Mouse (Mus musculus): ENCODE data around the gene Maob. TPM values are rescaled to one million over a fixed set of nuclear protein-coding genes. Genes with fewer than 3 reads are reported as not detected.

The Maob gene
- polyA plus RNA-seq, 1 experiment: 1.7 TPM

DNA sequence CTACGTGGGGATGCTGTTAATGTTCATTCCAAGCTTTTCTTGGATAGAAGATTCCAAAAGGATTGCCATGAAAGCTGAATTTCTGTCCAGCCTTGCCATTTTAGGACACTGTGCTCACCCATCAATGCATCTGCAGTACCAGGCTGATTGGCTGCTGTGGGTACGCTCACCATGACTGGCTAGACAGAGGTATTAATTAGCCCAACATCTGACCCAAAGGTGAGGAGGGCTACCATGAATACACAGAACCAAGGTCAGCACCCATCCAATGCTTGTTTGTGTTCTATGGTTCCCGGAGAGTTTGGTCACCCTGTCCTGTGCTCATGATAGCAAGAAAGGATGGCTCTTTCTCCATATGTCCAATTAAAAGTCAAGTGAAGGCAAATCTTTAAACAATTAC is 1.2 kb downstream of the Maob start:
- no peak for DNase-seq
- Histone ChIP-seq H3K27ac (ENCODE audit: control insufficient read depth, insufficient read depth, low read length) (no peak overlapping the region), H3K36me3 (ENCODE audit: control insufficient read depth, insufficient read depth, low read length) (no peaks in the 10 kb centered on the region), H3K27me3 (ENCODE audit: control insufficient read depth, insufficient read depth, low read length) (no peaks in the 10 kb centered on the region), H3K4me1 (replicated peaks; ENCODE audit: control insufficient read depth, insufficient read depth, low read length) (no peaks in the 10 kb centered on the region), H3K4me3 (ENCODE audit: control insufficient read depth, insufficient read depth, low read length) (no peak overlapping the region)
- WGBS: 90% methylated on average over 3 of the region's 3 CpGs
- no peak for TF ChIP-seq POLR2A (IDR thresholded peaks at IDR 0.05; ENCODE audit: control insufficient read depth, extremely low read depth, insufficient read depth, low read length, poor library complexity)
- TF ChIP-seq CTCF (IDR thresholded peaks at IDR 0.05; ENCODE audit: borderline replicate concordance, control insufficient read depth, extremely low read depth, insufficient read depth, low read length, poor library complexity): no peak

- H3K4me1 ChIP-seq (replicated peaks; ENCODE audit: control insufficient read depth, insufficient read depth, low read length): no peaks in the 10 kb centered on the region
These were observed 5.1 kb downstream of the Maob start for GRCm38 (mm10) chrX:16812080-16812479.

GRCm38 (mm10) chrX:16767453-16767852 is 49.7 kb downstream of the Maob start:
- H3K4me1 ChIP-seq (replicated peaks; ENCODE audit: control insufficient read depth, insufficient read depth, low read length): no peaks in the 10 kb centered on the region
- 100% methylated on average over 1 of the region's 1 CpGs for WGBS
- no peak for TF ChIP-seq CTCF (IDR thresholded peaks at IDR 0.05; ENCODE audit: borderline replicate concordance, control insufficient read depth, extremely low read depth, insufficient read depth, low read length, poor library complexity)
- no peak for TF ChIP-seq POLR2A (IDR thresholded peaks at IDR 0.05; ENCODE audit: control insufficient read depth, extremely low read depth, insufficient read depth, low read length, poor library complexity)
- H3K36me3 ChIP-seq (ENCODE audit: control insufficient read depth, insufficient read depth, low read length): no peaks in the 10 kb centered on the region
- no peaks in the 10 kb centered on the region for H3K27me3 ChIP-seq (ENCODE audit: control insufficient read depth, insufficient read depth, low read length)
- H3K4me3 ChIP-seq (ENCODE audit: control insufficient read depth, insufficient read depth, low read length): no peak overlapping the region
- DNase-seq: no peak
- no peak overlapping the region for H3K27ac ChIP-seq (ENCODE audit: control insufficient read depth, insufficient read depth, low read length)

More at GRCm38 (mm10) chrX:16812080-16812479, 5.1 kb downstream of the Maob start:
- Histone ChIP-seq H3K27me3 (ENCODE audit: control insufficient read depth, insufficient read depth, low read length) (no peaks in the 10 kb centered on the region), H3K27ac (ENCODE audit: control insufficient read depth, insufficient read depth, low read length) (no peak overlapping the region), H3K36me3 (ENCODE audit: control insufficient read depth, insufficient read depth, low read length) (no peaks in the 10 kb centered on the region), H3K4me3 (ENCODE audit: control insufficient read depth, insufficient read depth, low read length) (no peak overlapping the region)
- WGBS: 94% methylated on average over 3 of the region's 3 CpGs
- no peak for TF ChIP-seq CTCF (IDR thresholded peaks at IDR 0.05; ENCODE audit: borderline replicate concordance, control insufficient read depth, extremely low read depth, insufficient read depth, low read length, poor library complexity)
- TF ChIP-seq POLR2A (IDR thresholded peaks at IDR 0.05; ENCODE audit: control insufficient read depth, extremely low read depth, insufficient read depth, low read length, poor library complexity): no peak
- DNase-seq: no peak

- Histone ChIP-seq H3K4me1 (replicated peaks; ENCODE audit: control insufficient read depth, insufficient read depth, low read length) (no peaks in the 10 kb centered on the region), H3K27me3 (ENCODE audit: control insufficient read depth, insufficient read depth, low read length) (no peaks in the 10 kb centered on the region), H3K27ac (ENCODE audit: control insufficient read depth, insufficient read depth, low read length) (no peak overlapping the region), H3K4me3 (ENCODE audit: control insufficient read depth, insufficient read depth, low read length) (no peak overlapping the region), H3K36me3 (ENCODE audit: control insufficient read depth, insufficient read depth, low read length) (no peaks in the 10 kb centered on the region)
- 73% methylated on average over 4 of the region's 4 CpGs for WGBS
- TF ChIP-seq CTCF (IDR thresholded peaks at IDR 0.05; ENCODE audit: borderline replicate concordance, control insufficient read depth, extremely low read depth, insufficient read depth, low read length, poor library complexity) (no peak), POLR2A (IDR thresholded peaks at IDR 0.05; ENCODE audit: control insufficient read depth, extremely low read depth, insufficient read depth, low read length, poor library complexity) (no peak)
- DNase-seq: no peak
These were observed 51.0 kb downstream of the Maob start for GRCm38 (mm10) chrX:16766156-16766555.

DNA sequence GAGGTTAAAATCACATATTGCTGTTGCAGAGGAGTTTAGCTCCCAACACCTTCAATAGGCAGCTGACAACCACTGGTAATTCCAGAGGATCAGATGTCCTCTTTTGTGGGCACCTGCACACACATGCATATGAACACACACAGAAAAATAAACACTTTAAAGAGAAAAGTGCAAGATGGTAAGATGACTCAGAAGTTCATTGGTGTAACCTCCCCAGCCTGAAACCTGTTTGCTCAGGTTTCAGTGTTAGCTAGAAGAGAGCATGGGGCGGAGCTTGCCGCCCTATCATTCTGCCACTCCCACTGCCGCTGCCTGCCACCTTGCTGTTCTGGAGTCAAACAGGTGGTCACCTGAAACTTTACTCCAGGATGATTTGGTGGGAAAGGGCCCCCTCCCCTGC is 55.7 kb downstream of the Maob start:
- no peaks in the 10 kb centered on the region for H3K27me3 ChIP-seq (ENCODE audit: control insufficient read depth, insufficient read depth, low read length)
- no peak for TF ChIP-seq CTCF (IDR thresholded peaks at IDR 0.05; ENCODE audit: borderline replicate concordance, control insufficient read depth, extremely low read depth, insufficient read depth, low read length, poor library complexity)
- no peak for TF ChIP-seq POLR2A (IDR thresholded peaks at IDR 0.05; ENCODE audit: control insufficient read depth, extremely low read depth, insufficient read depth, low read length, poor library complexity)
- WGBS: 49% methylated on average over 3 of the region's 3 CpGs
- no peaks in the 10 kb centered on the region for H3K4me1 ChIP-seq (replicated peaks; ENCODE audit: control insufficient read depth, insufficient read depth, low read length)
- H3K36me3 ChIP-seq (ENCODE audit: control insufficient read depth, insufficient read depth, low read length): no peaks in the 10 kb centered on the region
- no peak overlapping the region for H3K4me3 ChIP-seq (ENCODE audit: control insufficient read depth, insufficient read depth, low read length)
- no peak overlapping the region for H3K27ac ChIP-seq (ENCODE audit: control insufficient read depth, insufficient read depth, low read length)
- DNase-seq: no peak

DNA sequence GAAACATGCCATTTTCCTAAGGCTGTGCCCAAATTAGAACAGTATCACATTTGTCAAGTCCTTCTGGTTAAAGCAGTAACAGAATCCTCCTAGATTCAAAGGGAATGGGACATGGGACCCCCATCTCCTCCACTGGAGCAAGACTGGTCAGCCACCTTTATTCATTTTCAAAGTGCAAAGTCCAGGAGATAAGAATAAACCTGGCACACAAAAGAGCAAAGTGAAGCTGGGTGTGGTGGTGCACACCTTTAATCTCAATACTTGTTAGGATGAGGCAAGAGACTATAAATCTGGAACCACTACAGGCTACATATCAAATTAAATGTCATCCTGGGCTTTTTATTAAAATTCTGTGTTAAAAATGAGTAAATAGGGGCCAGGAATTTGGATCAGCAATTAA is 62.4 kb downstream of the Maob start:
- TF ChIP-seq CTCF (IDR thresholded peaks at IDR 0.05; ENCODE audit: borderline replicate concordance, control insufficient read depth, extremely low read depth, insufficient read depth, low read length, poor library complexity): no peak
- TF ChIP-seq POLR2A (IDR thresholded peaks at IDR 0.05; ENCODE audit: control insufficient read depth, extremely low read depth, insufficient read depth, low read length, poor library complexity): no peak
- DNase-seq: no peak
- Histone ChIP-seq H3K4me3 (ENCODE audit: control insufficient read depth, insufficient read depth, low read length) (no peak overlapping the region), H3K27ac (ENCODE audit: control insufficient read depth, insufficient read depth, low read length) (no peak overlapping the region), H3K27me3 (ENCODE audit: control insufficient read depth, insufficient read depth, low read length) (no peaks in the 10 kb centered on the region), H3K4me1 (replicated peaks; ENCODE audit: control insufficient read depth, insufficient read depth, low read length) (no peaks in the 10 kb centered on the region), H3K36me3 (ENCODE audit: control insufficient read depth, insufficient read depth, low read length) (no peaks in the 10 kb centered on the region)

- no peak for TF ChIP-seq POLR2A (IDR thresholded peaks at IDR 0.05; ENCODE audit: control insufficient read depth, extremely low read depth, insufficient read depth, low read length, poor library complexity)
- no peak for TF ChIP-seq CTCF (IDR thresholded peaks at IDR 0.05; ENCODE audit: borderline replicate concordance, control insufficient read depth, extremely low read depth, insufficient read depth, low read length, poor library complexity)
- DNase-seq: no peak
- Histone ChIP-seq H3K27me3 (ENCODE audit: control insufficient read depth, insufficient read depth, low read length) (no peaks in the 10 kb centered on the region), H3K27ac (ENCODE audit: control insufficient read depth, insufficient read depth, low read length) (no peak overlapping the region), H3K4me1 (replicated peaks; ENCODE audit: control insufficient read depth, insufficient read depth, low read length) (no peaks in the 10 kb centered on the region), H3K36me3 (ENCODE audit: control insufficient read depth, insufficient read depth, low read length) (no peaks in the 10 kb centered on the region), H3K4me3 (ENCODE audit: control insufficient read depth, insufficient read depth, low read length) (no peak overlapping the region)
- 85% methylated on average over 1 of the region's 1 CpGs for WGBS
These were observed 68.2 kb downstream of the Maob start for GRCm38 (mm10) chrX:16748932-16749331.

All from thymus, adult 2 months (tissue).